Mouse (Mus musculus) kidney, adult 8-10 months (tissue): ENCODE measurements at regions not wholly inside any gene's neighbourhood (a gene's known extent, or its start where the extent isn't known, plus 50 kb on each side); places are given as distances from the start of the nearest gene placed in this dataset.

ENCODE experiments used
- DNase-seq, 2 experiments: peaks; one replicate each; pipeline ENCODE4 v3.0.0; 2022

- no peak for DNase-seq
These were observed 86.5 kb upstream of the Fam3c start for GRCm38 (mm10) chr6:22442591-22442990.

GRCm38 (mm10) chr6:22439871-22440270 lies 83.8 kb upstream of the Fam3c start:
- DNase-seq = no peak

- no peak for DNase-seq
These were observed 73.0 kb upstream of the Fam3c start for GRCm38 (mm10) chr6:22429026-22429425.

GRCm38 (mm10) chr6:22424161-22424807 lies 68.2 kb upstream of the Fam3c start:
- no peak for DNase-seq

- no peak for DNase-seq
These were observed 67.3 kb upstream of the Fam3c start for GRCm38 (mm10) chr6:22423070-22423980.

GRCm38 (mm10) chr6:22421551-22421950 lies 65.5 kb upstream of the Fam3c start:
- no peak for DNase-seq

- DNase-seq = no peak
These were observed 62.2 kb upstream of the Fam3c start for GRCm38 (mm10) chr6:22418279-22418678.

GRCm38 (mm10) chr6:22417189-22417588 lies 61.1 kb upstream of the Fam3c start:
- peak; percentile 41 to 78 for DNase-seq

GRCm38 (mm10) chr6:22411796-22412195 lies 55.8 kb upstream of the Fam3c start:
- DNase-seq = no peak

GRCm38 (mm10) chr6:22408808-22409589 lies 53.0 kb upstream of the Fam3c start:
- DNase-seq = no peak
